Mouse (Mus musculus) limb, embryonic 10.5 days (tissue): Measurements from ENCODE around the gene Ift88. TPM values are rescaled to one million over a fixed set of nuclear protein-coding genes. Genes with fewer than 3 reads are reported as not detected.
A peak's percentile ranks its signal among the peaks of the same experiment; 100 is the strongest.

Experiments
- DNase-seq: peaks from one replicate; pipeline ENCODE4 v3.0.0-alpha.2; 2017; ENCODE audit warnings: low spot score
- H3K27ac ChIP-seq: fragments of 300-500 bp; sonication (generic); 2 replicates; pipeline ENCODE4 v1.5.1; 2016; ENCODE audit warnings: mild to moderate bottlenecking
- H3K27me3 ChIP-seq: fragments of 300-500 bp; sonication (generic); 2 replicates; pipeline ENCODE4 v1.6.1; 2016; ENCODE audit warnings: low read depth, mild to moderate bottlenecking; ENCODE audit not compliant: poor library complexity, severe bottlenecking
- H3K36me3 ChIP-seq: fragments of 300-500 bp; sonication (generic); 2 replicates; pipeline ENCODE4 v1.6.1; 2016; ENCODE audit warnings: mild to moderate bottlenecking, moderate library complexity
- H3K4me1 ChIP-seq: fragments of 300-500 bp; sonication (generic); 2 replicates; pipeline ENCODE4 v1.6.1; 2016
- H3K4me3 ChIP-seq: fragments of 300-500 bp; sonication (generic); 2 replicates; pipeline ENCODE4 v1.5.1; 2016; ENCODE audit warnings: mild to moderate bottlenecking, moderate library complexity
- H3K9me3 ChIP-seq: fragments of 300-500 bp; sonication (generic); replicated peaks from 2 replicates; pipeline ENCODE4 v1.6.1; 2016; ENCODE audit warnings: mild to moderate bottlenecking
- WGBS: fragments of 180-500 bp; shearing (Covaris S2); methylation state at CpG from one replicate; pipeline ENCODE4 v1.1.7; 2016; 5-methylcytosine and 5-hydroxymethylcytosine counted together
- polyA plus RNA-seq: library from polyadenylated mRNA; unstranded; fragments of >200 nt; fragmentation: Nextera tagmentation; extraction: Ambion mirVana; gene quantifications from 2 replicates; pipeline ENCODE4 v1.2.1, GENCODE M21; 2016

The Ift88 gene
- polyA plus RNA-seq, 1 experiment from 2014 or later = 11.4 TPM

DNA sequence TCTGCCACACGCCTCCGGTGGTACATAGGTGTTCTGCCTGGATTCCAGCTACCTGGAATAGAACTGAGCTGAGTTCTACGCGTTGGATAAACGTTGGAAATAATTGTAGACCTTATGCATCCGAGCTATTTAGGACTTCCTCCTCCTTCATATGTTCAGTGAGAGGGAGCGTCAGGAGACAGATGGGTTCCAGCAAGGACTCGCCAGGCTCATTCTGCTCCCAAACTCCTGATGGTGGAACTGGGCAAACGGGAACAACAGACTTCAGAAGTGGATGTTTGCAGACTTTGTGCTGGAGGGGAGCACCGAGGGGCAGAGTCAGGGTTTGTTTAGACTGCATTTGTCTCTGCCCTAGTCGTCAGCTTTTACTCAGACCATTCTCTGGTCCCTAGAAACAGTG, 116.8 kb downstream of the Ift88 start:
- Histone ChIP-seq H3K27ac (no peak overlapping the region), H3K36me3 (no peaks in the 10 kb centered on the region), H3K4me3 (no peak overlapping the region), H3K4me1 (peaks cover 5% of the 10 kb centered on the region; the same call in 1 of the 2 replicates), H3K9me3 (no peaks in the 10 kb centered on the region), H3K27me3 (peaks cover 31% of the 10 kb centered on the region)
- DNase-seq = no peak
- WGBS = 85% methylated on average over 11 of the region's 11 CpGs

GRCm38 (mm10) chr14:57542231-57542630, 118.4 kb downstream of the Ift88 start:
- Histone ChIP-seq H3K36me3 (0 out of 2 replicates have a peak, but pooled peaks cover under 1% of the 10 kb centered on the region), H3K4me3 (peak overlapping the region; percentile 20; the same call in 1 of the 2 replicates), H3K27me3 (peaks cover 16% of the 10 kb centered on the region), H3K27ac (no peak overlapping the region), H3K9me3 (no peaks in the 10 kb centered on the region), H3K4me1 (peaks cover 16% of the 10 kb centered on the region)
- no peak for DNase-seq
- WGBS = 63% methylated on average over 34 of the region's 34 CpGs

GRCm38 (mm10) chr14:57543420-57544039, 119.7 kb downstream of the Ift88 start:
- WGBS = 92% methylated on average over 13 of the region's 13 CpGs

DNA sequence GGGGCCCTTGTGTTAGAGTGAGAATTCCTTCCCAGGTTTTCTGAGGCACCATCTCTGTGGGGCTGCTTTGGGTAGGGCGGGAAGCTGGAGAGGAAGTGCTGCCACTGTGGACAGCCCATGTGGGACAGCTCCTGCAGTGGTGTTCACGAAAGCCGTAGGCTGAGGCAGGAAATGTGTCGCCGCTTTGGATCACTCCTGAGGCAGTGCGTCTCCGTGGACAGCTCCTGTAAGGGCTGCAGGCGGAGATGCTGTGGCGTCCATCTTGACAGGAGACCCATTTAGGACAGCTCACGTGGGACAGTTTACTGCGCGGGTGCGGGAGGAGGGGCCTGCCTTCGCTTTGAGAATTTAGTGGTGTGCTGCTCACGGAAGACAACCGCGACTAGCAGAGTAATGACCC, 121.7 kb downstream of the Ift88 start:
- Histone ChIP-seq H3K4me1 (peaks cover 14% of the 10 kb centered on the region), H3K4me3 (no peak overlapping the region), H3K36me3 (peaks cover 27% of the 10 kb centered on the region), H3K27me3 (0 out of 2 replicates have a peak, but pooled peaks cover 7% of the 10 kb centered on the region), H3K9me3 (no peaks in the 10 kb centered on the region), H3K27ac (no peak overlapping the region)
- no peak for DNase-seq
- WGBS = 88% methylated on average over 17 of the region's 17 CpGs

More at GRCm38 (mm10) chr14:57543420-57544039, 119.7 kb downstream of the Ift88 start:
- DNase-seq = no peak
- H3K9me3 ChIP-seq = no peaks in the 10 kb centered on the region
- H3K4me1 ChIP-seq = peaks cover 14% of the 10 kb centered on the region
- 0 out of 2 replicates have a peak, but pooled peaks cover 7% of the 10 kb centered on the region for H3K27me3 ChIP-seq
- H3K27ac ChIP-seq = no peak overlapping the region
- no peak overlapping the region for H3K4me3 ChIP-seq
- peaks cover 10% of the 10 kb centered on the region for H3K36me3 ChIP-seq

DNA sequence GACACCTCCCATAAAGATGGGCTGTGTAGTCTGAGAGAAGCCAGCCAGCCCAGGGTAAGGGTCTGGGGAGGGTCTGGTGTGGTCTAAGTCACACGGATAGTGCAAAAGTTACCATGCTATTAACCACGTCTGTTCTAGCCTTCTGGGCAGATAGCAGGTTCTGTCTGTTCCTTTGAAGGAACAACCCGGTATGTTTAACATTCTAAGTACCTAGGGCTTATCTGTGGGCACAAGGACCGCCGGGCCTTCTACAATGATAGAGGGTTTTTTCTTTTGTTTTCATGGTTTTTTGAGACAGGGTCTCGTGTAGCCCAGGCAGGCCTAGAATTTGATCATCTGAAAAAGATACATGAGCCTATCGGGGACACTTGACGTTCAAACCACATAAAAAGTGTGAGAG, 122.3 kb downstream of the Ift88 start:
- 90% methylated on average over 8 of the region's 8 CpGs for WGBS
- H3K4me1 ChIP-seq = peaks cover 14% of the 10 kb centered on the region
- DNase-seq = no peak
- H3K9me3 ChIP-seq = no peaks in the 10 kb centered on the region
- 0 out of 2 replicates have a peak, but pooled peaks cover 7% of the 10 kb centered on the region for H3K27me3 ChIP-seq
- peaks cover 27% of the 10 kb centered on the region for H3K36me3 ChIP-seq
- H3K4me3 ChIP-seq = no peak overlapping the region
- 0 out of 2 replicates have a peak overlapping the region, but pooled peaks have one; percentile 50 for H3K27ac ChIP-seq

GRCm38 (mm10) chr14:57546557-57547021, 122.7 kb downstream of the Ift88 start:
- peak overlapping the region; percentile 50; the same call in 1 of the 2 replicates for H3K27ac ChIP-seq
- 23% methylated on average over 13 of the region's 13 CpGs for WGBS
- peak; percentile 63 for DNase-seq

DNA sequence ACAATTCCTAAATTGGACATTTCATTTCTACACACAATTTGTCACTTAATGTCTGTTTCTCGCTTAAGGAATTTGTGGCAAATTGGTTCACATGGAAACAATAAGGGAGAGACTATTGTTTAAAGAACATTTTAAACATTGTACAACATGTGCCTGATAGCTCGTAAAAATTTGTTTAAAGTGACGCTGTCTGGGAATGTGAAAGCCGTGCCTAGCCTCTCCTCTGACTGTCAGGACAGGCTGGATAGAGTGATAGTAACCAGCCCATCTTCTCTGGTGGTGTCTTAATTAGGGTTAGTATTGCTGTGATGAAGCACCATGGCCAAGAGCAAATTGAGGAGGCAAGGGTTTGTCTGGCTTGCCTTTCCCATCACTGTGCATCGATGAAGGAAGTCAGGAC, 123.2 kb downstream of the Ift88 start:
- Histone ChIP-seq H3K36me3 (peaks cover 27% of the 10 kb centered on the region), H3K4me1 (peaks cover 14% of the 10 kb centered on the region), H3K27ac (peak overlapping the region; percentile 50; the same call in 1 of the 2 replicates), H3K4me3 (no peak overlapping the region), H3K27me3 (0 out of 2 replicates have a peak, but pooled peaks cover 5% of the 10 kb centered on the region), H3K9me3 (no peaks in the 10 kb centered on the region)
- DNase-seq = no peak
- WGBS = 75% methylated on average over 5 of the region's 5 CpGs

More at GRCm38 (mm10) chr14:57546557-57547021, 122.7 kb downstream of the Ift88 start:
- Histone ChIP-seq H3K4me1 (peaks cover 14% of the 10 kb centered on the region), H3K36me3 (peaks cover 27% of the 10 kb centered on the region), H3K4me3 (no peak overlapping the region), H3K9me3 (no peaks in the 10 kb centered on the region), H3K27me3 (0 out of 2 replicates have a peak, but pooled peaks cover 7% of the 10 kb centered on the region)

- no peak for DNase-seq
- Histone ChIP-seq H3K27ac (no peak overlapping the region), H3K36me3 (peaks cover 38% of the 10 kb centered on the region)
Measured at GRCm38 (mm10) chr14:57552945-57553344, 129.1 kb downstream of the Ift88 start.

DNA sequence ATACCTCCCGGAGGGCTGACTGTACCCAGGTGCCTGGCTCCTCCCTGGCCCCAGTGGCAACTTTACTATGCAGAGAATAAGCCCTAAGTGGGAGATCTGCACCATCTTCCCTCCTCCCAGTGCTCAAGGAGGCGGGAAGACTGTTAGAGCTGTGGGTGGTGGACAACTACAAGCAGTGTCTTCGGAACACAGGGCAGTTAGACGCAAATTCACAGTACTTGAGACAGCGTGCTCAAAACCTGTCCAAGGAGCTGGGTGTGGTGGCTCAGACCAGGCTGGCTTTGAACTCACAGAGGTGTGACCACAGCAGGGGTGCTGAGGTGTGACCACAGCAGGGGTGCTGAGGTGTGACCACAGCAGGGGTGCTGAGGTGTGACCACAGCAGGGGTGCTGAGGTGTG, 130.6 kb downstream of the Ift88 start:
- Histone ChIP-seq H3K27me3 (no peaks in the 10 kb centered on the region), H3K9me3 (no peaks in the 10 kb centered on the region), H3K36me3 (peaks cover 26% of the 10 kb centered on the region), H3K27ac (no peak overlapping the region), H3K4me1 (0 out of 2 replicates have a peak, but pooled peaks cover 2% of the 10 kb centered on the region), H3K4me3 (no peak overlapping the region)
- WGBS = 79% methylated on average over 5 of the region's 5 CpGs
- no peak for DNase-seq

More at GRCm38 (mm10) chr14:57552945-57553344, 129.1 kb downstream of the Ift88 start:
- no peaks in the 10 kb centered on the region for H3K4me1 ChIP-seq
- H3K4me3 ChIP-seq = no peak overlapping the region
- H3K27me3 ChIP-seq = no peaks in the 10 kb centered on the region
- H3K9me3 ChIP-seq = no peaks in the 10 kb centered on the region

GRCm38 (mm10) chr14:57555471-57556070, 131.7 kb downstream of the Ift88 start:
- no peak for DNase-seq
- 0 out of 2 replicates have a peak, but pooled peaks cover 2% of the 10 kb centered on the region for H3K4me1 ChIP-seq

DNA sequence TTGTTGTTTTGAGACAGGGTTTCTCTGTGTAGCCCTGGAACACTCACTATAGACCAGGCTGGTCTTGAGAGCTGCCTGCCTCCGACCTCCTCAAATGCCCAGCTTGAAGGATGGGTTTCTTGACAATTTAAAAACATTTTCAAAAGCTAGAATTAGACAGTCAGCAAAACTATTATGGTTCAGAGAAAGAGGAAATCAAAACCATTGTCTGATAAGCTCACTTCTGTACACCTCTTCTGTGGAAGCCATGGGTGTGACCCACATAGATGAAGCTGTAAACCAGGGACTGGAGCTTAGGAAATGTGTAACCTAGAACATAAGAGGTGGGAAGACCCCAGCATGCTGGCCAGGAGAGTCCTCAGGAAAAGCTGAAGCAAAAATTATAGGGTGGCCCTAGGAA, 133.1 kb downstream of the Ift88 start:
- no peak for DNase-seq
- H3K27me3 ChIP-seq = no peaks in the 10 kb centered on the region
- H3K4me3 ChIP-seq = no peak overlapping the region
- peaks cover 25% of the 10 kb centered on the region for H3K36me3 ChIP-seq
- 94% methylated on average over 1 of the region's 1 CpGs for WGBS
- no peaks in the 10 kb centered on the region for H3K9me3 ChIP-seq
- H3K4me1 ChIP-seq = 0 out of 2 replicates have a peak, but pooled peaks cover 2% of the 10 kb centered on the region
- H3K27ac ChIP-seq = no peak overlapping the region

More at GRCm38 (mm10) chr14:57555471-57556070, 131.7 kb downstream of the Ift88 start:
- Histone ChIP-seq H3K27me3 (no peaks in the 10 kb centered on the region), H3K36me3 (peaks cover 21% of the 10 kb centered on the region), H3K9me3 (no peaks in the 10 kb centered on the region), H3K27ac (no peak overlapping the region), H3K4me3 (no peak overlapping the region)
- 87% methylated on average over 7 of the region's 7 CpGs for WGBS

DNA sequence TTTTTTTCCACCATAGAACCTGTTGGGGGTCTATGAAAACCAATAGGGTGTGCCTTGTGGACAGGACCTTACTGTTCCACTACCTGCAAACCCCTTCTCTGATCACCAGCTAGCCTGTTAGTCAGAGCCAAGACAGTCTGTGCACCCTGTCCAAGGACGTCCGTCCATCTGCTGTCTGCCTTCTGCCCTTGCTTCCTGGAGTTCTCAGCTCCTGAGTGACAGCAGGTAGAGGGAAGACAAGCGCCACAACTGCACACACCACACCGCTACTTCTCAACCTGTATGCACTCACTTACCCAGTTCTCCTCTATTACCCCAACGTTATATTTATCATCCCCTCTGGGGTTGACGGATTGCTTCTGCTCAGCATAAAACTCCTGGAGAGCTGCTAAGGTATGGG, 141.8 kb downstream of the Ift88 start:
- peaks cover 20% of the 10 kb centered on the region for H3K36me3 ChIP-seq
- no peaks in the 10 kb centered on the region for H3K27me3 ChIP-seq
- DNase-seq = no peak
- no peaks in the 10 kb centered on the region for H3K9me3 ChIP-seq
- no peak overlapping the region for H3K4me3 ChIP-seq
- H3K27ac ChIP-seq = no peak overlapping the region
- peaks cover 2% of the 10 kb centered on the region; the same call in 1 of the 2 replicates for H3K4me1 ChIP-seq
- WGBS = 92% methylated on average over 6 of the region's 6 CpGs
